Mouse (Mus musculus) spleen, adult 2 months (tissue): Measurements from ENCODE around the gene Olfr1480. TPM values are rescaled to one million over a fixed set of nuclear protein-coding genes. Genes with fewer than 3 reads are reported as not detected.

ENCODE experiments used
- DNase-seq, 2 experiments: peaks; one replicate each; pipeline versions ENCODE4 v3.0.0 to v3.0.0-alpha.2; 2012 to 2021; ENCODE audit warnings: low spot score in 2 of 2, low read depth in 1 of 2
- H3K27ac ChIP-seq: fragments of 200-500 bp; 2 replicates; pipeline ENCODE4 v1.5.1; 2012; ENCODE audit warnings: low read length, inconsistent platforms; ENCODE audit not compliant: insufficient read depth
- H3K27me3 ChIP-seq: fragments of 200-500 bp; 2 replicates; pipeline ENCODE4 v1.6.1; 2012; ENCODE audit warnings: mild to moderate bottlenecking, moderate library complexity, low read length, inconsistent platforms; ENCODE audit not compliant: control insufficient read depth, insufficient read depth
- H3K36me3 ChIP-seq: fragments of 200-500 bp; 2 replicates; pipeline ENCODE4 v1.6.1; 2012; ENCODE audit warnings: mild to moderate bottlenecking, low read length, inconsistent platforms; ENCODE audit not compliant: control insufficient read depth, insufficient read depth
- H3K4me1 ChIP-seq: fragments of 200-500 bp; 2 replicates; pipeline ENCODE4 v1.6.1; 2011; ENCODE audit warnings: inconsistent platforms; ENCODE audit not compliant: control insufficient read depth, insufficient read depth, insufficient read length
- H3K4me3 ChIP-seq: fragments of 200-500 bp; 2 replicates; pipeline ENCODE4 v1.5.1; 2011; ENCODE audit warnings: mild to moderate bottlenecking, inconsistent platforms; ENCODE audit not compliant: insufficient read depth, insufficient read length; ENCODE audit errors: extremely low read depth
- CTCF ChIP-seq: fragments of 200-500 bp; IDR thresholded peaks from 2 replicates; pipeline ENCODE4 v1.5.1; 2011; ENCODE audit warnings: mild to moderate bottlenecking, inconsistent platforms; ENCODE audit not compliant: insufficient read depth, insufficient read length, insufficient replicate concordance; ENCODE audit errors: extremely low read depth
- POLR2A ChIP-seq: fragments of 200-500 bp; IDR thresholded peaks from 2 replicates; pipeline ENCODE4 v1.6.1; 2011; ENCODE audit warnings: low read depth, low read length, inconsistent platforms
- WGBS: fragments of 180-500 bp; shearing (Covaris S2); methylation state at CpG from one replicate; pipeline ENCODE4 v1.1.7; 2018; 5-methylcytosine and 5-hydroxymethylcytosine counted together
- polyA plus RNA-seq: library from polyadenylated mRNA; depleted of rRNA; stranded (reverse); fragments of >200 nt; gene quantifications from 2 replicates; pipeline ENCODE4 v1.2.3, GENCODE M21; 2012; rRNA removed

The Olfr1480 gene
- not detected in 2 replicates for polyA plus RNA-seq

- Histone ChIP-seq H3K27me3 (no peaks in the 10 kb centered on the region; the same call in 1 of the 2 replicates), H3K27ac (no peak within 1 kb of the TSS), H3K36me3 (no peaks in the 10 kb centered on the region), H3K4me1 (no peaks in the 10 kb centered on the region), H3K4me3 (no peak within 1 kb of the TSS)
- TF ChIP-seq CTCF, result no peak
- TF ChIP-seq POLR2A, result no peak
- 92% methylated on average over 2 of the region's 2 CpGs for WGBS
- no peak for DNase-seq
Measured at GRCm38 (mm10) chr19:13527613-13528012, at the start of gene Olfr1480. Olfr1480 (plus strand) TSS chr19:13527913.

GRCm38 (mm10) chr19:13480096-13480495 is 47.6 kb upstream of the Olfr1480 start, which contains the start of gene Olfr1475:
Olfr1475 (minus strand) TSS chr19:13480196.
- H3K4me1 ChIP-seq, result no peaks in the 10 kb centered on the region
- no peaks in the 10 kb centered on the region for H3K27me3 ChIP-seq
- no peak for DNase-seq
- no peak for TF ChIP-seq POLR2A
- TF ChIP-seq CTCF, result no peak
- no peak within 1 kb of the TSS for H3K4me3 ChIP-seq
- H3K36me3 ChIP-seq, result no peaks in the 10 kb centered on the region
- no peak within 1 kb of the TSS for H3K27ac ChIP-seq

GRCm38 (mm10) chr19:13500246-13500645 is 27.5 kb upstream of the Olfr1480 start, which contains the start of gene Olfr1477:
Olfr1477 (plus strand) TSS chr19:13500546.
- Histone ChIP-seq H3K27me3 (no peaks in the 10 kb centered on the region), H3K36me3 (no peaks in the 10 kb centered on the region), H3K4me3 (no peak within 1 kb of the TSS), H3K4me1 (no peaks in the 10 kb centered on the region), H3K27ac (no peak within 1 kb of the TSS)
- no peak for DNase-seq
- WGBS, result 74% methylated on average over 3 of the region's 3 CpGs
- no peak for TF ChIP-seq POLR2A
- TF ChIP-seq CTCF, result no peak

Other genes starting within 250 kb of the Olfr1480 start
- not detected in 2 replicates for gene Olfr1465, start 212.4 kb upstream of the Olfr1480 start, polyA plus RNA-seq
- not detected in 2 replicates for gene Olfr1466, start 189.1 kb upstream of the Olfr1480 start, polyA plus RNA-seq
- gene Olfr1467, start 165.7 kb upstream of the Olfr1480 start, polyA plus RNA-seq, result not detected in 2 replicates
- gene Olfr1469, start 120.1 kb upstream of the Olfr1480 start, polyA plus RNA-seq, result not detected in 2 replicates
- gene Olfr1471, start 84.5 kb upstream of the Olfr1480 start, polyA plus RNA-seq, result not detected in 2 replicates
- not detected in 2 replicates for gene Olfr1472, start 71.8 kb upstream of the Olfr1480 start, polyA plus RNA-seq
- gene Olfr1474, start 58.3 kb upstream of the Olfr1480 start, polyA plus RNA-seq, result not detected in 2 replicates
- not detected in 2 replicates for gene Olfr1475, start 47.7 kb upstream of the Olfr1480 start, polyA plus RNA-seq
- gene Olfr1477, start 27.4 kb upstream of the Olfr1480 start, polyA plus RNA-seq, result not detected in 2 replicates
- not detected in 2 replicates for gene Olfr1484, start 55.6 kb downstream of the Olfr1480 start, polyA plus RNA-seq
- not detected in 2 replicates for gene Olfr1487, start 89.5 kb downstream of the Olfr1480 start, polyA plus RNA-seq
- gene Olfr1489, start 103.7 kb downstream of the Olfr1480 start, polyA plus RNA-seq, result not detected in 2 replicates
- not detected in 2 replicates for gene Olfr1490, start 123.2 kb downstream of the Olfr1480 start, polyA plus RNA-seq
- gene Olfr1491, start 169.4 kb downstream of the Olfr1480 start, polyA plus RNA-seq, result not detected in 2 replicates
- not detected in 2 replicates for gene Olfr1493-ps1, start 195.4 kb downstream of the Olfr1480 start, polyA plus RNA-seq
- not detected in 2 replicates for gene Olfr1494, start 211.8 kb downstream of the Olfr1480 start, polyA plus RNA-seq
- gene Olfr1495, start 236.7 kb downstream of the Olfr1480 start, polyA plus RNA-seq, result not detected in 2 replicates
- not detected in 2 replicates for gene Olfr1496, start 250.0 kb downstream of the Olfr1480 start, polyA plus RNA-seq